Comparison of ENCODE assay signal across 8 mouse cellular contexts in the genomic region with DNA sequence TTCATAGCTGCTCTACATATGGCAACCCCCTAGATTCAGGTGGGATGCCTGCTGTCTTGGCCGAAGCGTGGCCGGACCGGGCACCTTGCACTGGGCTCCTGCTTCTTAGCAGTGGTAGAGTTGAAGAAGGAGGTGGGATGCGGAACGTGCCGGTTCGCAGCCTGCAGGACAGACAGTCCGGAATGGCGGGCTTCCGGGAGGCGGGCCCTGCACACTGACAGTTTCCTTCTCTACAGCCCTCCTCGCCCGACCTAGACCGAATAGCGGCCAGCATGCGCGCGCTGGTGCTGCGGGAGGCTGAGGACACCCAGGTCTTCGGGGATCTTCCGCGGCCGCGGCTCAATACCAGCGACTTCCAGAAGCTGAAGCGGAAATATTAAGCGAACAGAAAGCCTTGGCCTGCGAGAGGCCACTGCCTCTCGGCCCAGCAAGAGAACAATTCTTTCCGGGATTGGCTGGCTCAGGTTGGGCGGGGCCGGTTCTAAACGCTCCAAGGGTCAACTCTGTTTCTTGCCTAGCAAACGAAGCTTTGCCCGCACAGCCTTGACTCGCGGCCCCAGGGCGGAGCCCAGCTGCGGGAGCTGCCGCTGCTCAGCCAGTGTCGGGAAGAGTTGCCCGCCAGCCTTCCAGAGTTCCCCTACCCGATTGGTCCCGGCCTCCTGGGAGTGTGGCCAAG. TPM values are rescaled to one million over a fixed set of nuclear protein-coding genes. Genes with fewer than 3 reads are reported as not detected.
DNase-seq lines count a peak whose midpoint lies in the region; ATAC-seq and TF ChIP-seq lines count a peak whose summit lies in the region.

No protein-coding gene starts in this region.

- H3K36me3 ChIP-seq in ES-E14 (ENCODE audit: control insufficient read depth, insufficient read depth, low read length, poor library complexity, severe bottlenecking) = no peaks in the 10 kb centered on the region; the same call in 1 of the 2 replicates
- H3K36me3 ChIP-seq in forebrain, embryonic 13.5 days (ENCODE audit: poor library complexity, severe bottlenecking) = peaks cover 17% of the 10 kb centered on the region

- peak overlapping the region; percentile 79 for H3K4me3 ChIP-seq in ES-E14 (ENCODE audit: insufficient read depth in 1 of 2, low read depth in 1 of 2, low read length in 2 of 2, poor library complexity in 1 of 2, severe bottlenecking in 1 of 2)
- H3K4me3 ChIP-seq in forebrain, embryonic 13.5 days = peak overlapping the region; percentile 48
- H3K4me3 ChIP-seq in layer of hippocampus, adult 2 months = peak overlapping the region; percentile 65

- DNase-seq in ES-E14 (ENCODE audit: low read depth, low spot score) = peak; percentile 69
- DNase-seq in cerebellum, adult 11 months = peak; percentile 75
- peak; percentile 83 to 92 for DNase-seq in heart, postnatal 36 days
- peak; percentile 72 to 73 for DNase-seq in layer of hippocampus, adult 2 months (ENCODE audit: low spot score in 2 of 2)
- peak; percentile 83 for DNase-seq in lung, postnatal 14 days
- DNase-seq in ovary, postnatal 10 days (ENCODE audit: low spot score) = peak; percentile 81
- peak; percentile 69 for DNase-seq in thymus, postnatal 0 days (ENCODE audit: low spot score)

- H3K9me3 ChIP-seq in ES-E14 (ENCODE audit: control insufficient read depth, insufficient read depth, low read depth, low read length) = no peaks in the 10 kb centered on the region
- H3K9me3 ChIP-seq in forebrain, embryonic 13.5 days (replicated peaks) = no peaks in the 10 kb centered on the region

- ATAC-seq in forebrain, embryonic 13.5 days = peak; percentile 8; the same call in 1 of the 2 replicates

- intact Hi-C loops in heart, postnatal 36 days (cut with DNase I) = loop anchor here (2.0 to 5.0 kb wide), 2 partner anchors 14 to 43 kb away; a partner anchor contains a TSS

- WGBS in forebrain, embryonic 13.5 days = 1% methylated on average over 45 of the region's 45 CpGs

- H3K9ac ChIP-seq in ES-E14 (ENCODE audit: insufficient read depth, low read depth, low read length, poor library complexity, severe bottlenecking) = peak overlapping the region; percentile 83
- peak overlapping the region; percentile 78 for H3K9ac ChIP-seq in forebrain, embryonic 13.5 days

- H3K27me3 ChIP-seq in forebrain, embryonic 13.5 days = no peaks in the 10 kb centered on the region

- H3K4me1 ChIP-seq in ES-E14 (ENCODE audit: control insufficient read depth in 2 of 2, insufficient read depth in 2 of 2, low read length in 2 of 2, poor library complexity in 1 of 2) = peaks cover 7 to 26% of the 10 kb centered on the region in 2 experiments
- peaks cover 70% of the 10 kb centered on the region for H3K4me1 ChIP-seq in forebrain, embryonic 13.5 days

- TF ChIP-seq CTCF in layer of hippocampus, adult 2 months (conservative IDR thresholded peaks at IDR 0.05) = no peak

- peak overlapping the region; percentile 83 for H3K4me2 ChIP-seq in forebrain, embryonic 13.5 days

- in situ Hi-C loops in ES-E14 (cut with MboI; ENCODE audit: low sequenced_read_pairs in 2 of 2, unreplicated experiment in 2 of 2) = no loop called here

- H3K27ac ChIP-seq in ES-E14 (ENCODE audit: insufficient read depth, low read depth, low read length, poor library complexity, severe bottlenecking) = peak overlapping the region; percentile 64
- peak overlapping the region; percentile 90 for H3K27ac ChIP-seq in forebrain, embryonic 13.5 days
- H3K27ac ChIP-seq in layer of hippocampus, adult 2 months = peak overlapping the region; percentile 94

TF ChIP-seq in ES-E14, 5 proteins besides CTCF, POLR2A, EP300 and RAD21:
- TF ChIP-seq HCFC1 (IDR thresholded peaks at IDR 0.05; ENCODE audit: borderline replicate concordance, insufficient read depth, low read length) (no peak), CHD2 (IDR thresholded peaks at IDR 0.05; ENCODE audit: low read depth, low read length) (no peak), MAFK (IDR thresholded peaks at IDR 0.05; ENCODE audit: insufficient read depth, low read depth, low read length) (no peak), ZC3H11A (IDR thresholded peaks at IDR 0.05; ENCODE audit: borderline replicate concordance, low read depth, low read length) (no peak), ZNF384 (IDR thresholded peaks at IDR 0.05; ENCODE audit: low read depth, low read length) (no peak)

RNA-seq across cellular contexts. Expression of a gene that starts 2.4 kb away (rescaled TPM):
- total RNA-seq in ES-E14 (2012; rRNA removed) = 37.1 and 76.5 TPM in 2 replicates
- 34.9 and 38.1 TPM in 2 replicates for polyA plus RNA-seq in forebrain, embryonic 13.5 days (2015; fragmentation: Nextera tagmentation; extraction: Ambion mirVana)
- total RNA-seq in heart, postnatal 36 days (2021) = 10 to 100 TPM; 18.6 to 21.1 TPM
- total RNA-seq in layer of hippocampus, adult 2 months (2021) = 10 to 100 TPM; 33.1 to 36.3 TPM
- polyA plus RNA-seq in thymus, postnatal 0 days (2015; fragmentation: Nextera tagmentation; extraction: Ambion mirVana) = 61.8 and 63.4 TPM in 2 replicates

RNA-seq across cellular contexts. Expression of a gene that starts 5.6 kb away (rescaled TPM):
- total RNA-seq in ES-E14 (2012; rRNA removed) = 31.5 and 55.7 TPM in 2 replicates
- polyA plus RNA-seq in forebrain, embryonic 13.5 days (2015; fragmentation: Nextera tagmentation; extraction: Ambion mirVana) = 81.5 and 95.5 TPM in 2 replicates
- 10 to 100 TPM; 58.1 to 59.1 TPM for total RNA-seq in heart, postnatal 36 days (2021)
- total RNA-seq in layer of hippocampus, adult 2 months (2021) = 10 to 100 TPM; 69.0 to 81.3 TPM
- polyA plus RNA-seq in thymus, postnatal 0 days (2015; fragmentation: Nextera tagmentation; extraction: Ambion mirVana) = 56.5 and 60.3 TPM in 2 replicates

RNA-seq across cellular contexts. Expression of a gene that starts 5.7 kb away (rescaled TPM):
- 33.8 and 37.6 TPM in 2 replicates for total RNA-seq in ES-E14 (2012; rRNA removed)
- polyA plus RNA-seq in forebrain, embryonic 13.5 days (2015; fragmentation: Nextera tagmentation; extraction: Ambion mirVana) = 93.1 and 95.4 TPM in 2 replicates
- 10 to 100 TPM; 73.6 to 75.4 TPM for total RNA-seq in heart, postnatal 36 days (2021)
- 10 to 100 TPM; 76.7 to 84.3 TPM for total RNA-seq in layer of hippocampus, adult 2 months (2021)
- 47.3 and 49.2 TPM in 2 replicates for polyA plus RNA-seq in thymus, postnatal 0 days (2015; fragmentation: Nextera tagmentation; extraction: Ambion mirVana)

RNA-seq across cellular contexts. Expression of a gene that starts 15.1 kb away (rescaled TPM):
- total RNA-seq in ES-E14 (2012; rRNA removed) = 144 and 205 TPM in 2 replicates
- polyA plus RNA-seq in forebrain, embryonic 13.5 days (2015; fragmentation: Nextera tagmentation; extraction: Ambion mirVana) = 558 and 574 TPM in 2 replicates
- total RNA-seq in heart, postnatal 36 days (2021) = 100 to 1,000 TPM; 158 to 183 TPM
- total RNA-seq in layer of hippocampus, adult 2 months (2021) = 100 to 1,000 TPM; 321 to 335 TPM
- 147 and 158 TPM in 2 replicates for polyA plus RNA-seq in thymus, postnatal 0 days (2015; fragmentation: Nextera tagmentation; extraction: Ambion mirVana)

RNA-seq across cellular contexts. Expression of a gene that starts 38.0 kb away (rescaled TPM):
- total RNA-seq in ES-E14 (2012; rRNA removed) = 88.2 and 121 TPM in 2 replicates
- polyA plus RNA-seq in forebrain, embryonic 13.5 days (2015; fragmentation: Nextera tagmentation; extraction: Ambion mirVana) = 145 and 165 TPM in 2 replicates
- total RNA-seq in heart, postnatal 36 days (2021) = 10 to 100 TPM; 76.9 to 81.1 TPM
- 100 to 1,000 TPM; 103 to 107 TPM for total RNA-seq in layer of hippocampus, adult 2 months (2021)
- polyA plus RNA-seq in thymus, postnatal 0 days (2015; fragmentation: Nextera tagmentation; extraction: Ambion mirVana) = 59.0 and 60.0 TPM in 2 replicates

Comparison
In these comparisons a context has a peak if more than half of its experiments do, and no peak if none do; other contexts are left out.
1. Peak in every context shown above with its lines: DNase-seq, ATAC-seq, H3K4me3 ChIP-seq and H3K27ac ChIP-seq.